Mouse (Mus musculus): ENCODE results near the gene Haus8.
"Not testable (repeated sequence)": the region's sequence is repeated elsewhere in the genome, so short reads cannot be mapped to it uniquely, and the experiment has no call there.

Haus8 gene

DNA sequence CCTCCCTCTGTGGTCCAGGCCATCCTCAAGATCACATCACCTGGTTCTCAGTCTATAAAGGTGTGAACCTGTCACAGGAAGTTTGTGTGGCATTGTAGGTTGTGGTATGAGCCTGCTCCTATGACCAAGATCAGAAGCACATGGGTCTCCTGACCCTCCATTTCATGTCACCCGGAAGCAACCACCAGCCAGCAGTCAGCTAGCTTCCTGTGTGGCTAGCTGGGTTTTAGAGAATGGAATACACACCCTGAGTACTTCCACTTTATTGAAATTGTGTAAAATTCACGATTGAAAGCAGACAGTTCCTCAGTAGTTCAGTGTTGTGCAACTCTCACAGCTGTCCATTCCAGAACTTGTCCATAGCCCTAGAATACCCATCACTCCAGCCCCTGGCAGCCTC is 13.5 kb upstream of the Haus8 start:
- DNase-seq (ENCODE audit: low spot score in 2 of 2) = not testable (repeated sequence)

DNA sequence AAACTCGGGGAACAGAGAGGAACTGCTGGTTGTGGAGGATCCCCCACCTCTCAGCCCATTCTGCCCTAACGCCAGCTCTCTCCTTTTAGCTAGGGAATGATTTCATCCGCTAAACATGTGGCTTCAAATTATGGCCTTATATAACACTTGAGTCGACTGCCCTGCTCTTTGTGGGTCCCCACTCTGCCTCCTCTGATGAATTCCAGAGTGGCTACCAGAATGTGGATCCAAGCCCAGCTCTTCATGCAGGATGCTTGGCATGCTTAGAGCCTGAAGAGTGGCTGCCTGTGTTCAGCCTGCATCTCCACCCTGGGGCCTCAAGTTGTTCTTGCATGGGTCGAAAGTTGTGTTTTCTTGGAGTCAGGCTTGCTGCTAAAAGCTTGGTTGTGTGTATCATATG is 9.9 kb upstream of the Haus8 start:
- DNase-seq (ENCODE audit: low spot score in 2 of 2) = no peak

DNA sequence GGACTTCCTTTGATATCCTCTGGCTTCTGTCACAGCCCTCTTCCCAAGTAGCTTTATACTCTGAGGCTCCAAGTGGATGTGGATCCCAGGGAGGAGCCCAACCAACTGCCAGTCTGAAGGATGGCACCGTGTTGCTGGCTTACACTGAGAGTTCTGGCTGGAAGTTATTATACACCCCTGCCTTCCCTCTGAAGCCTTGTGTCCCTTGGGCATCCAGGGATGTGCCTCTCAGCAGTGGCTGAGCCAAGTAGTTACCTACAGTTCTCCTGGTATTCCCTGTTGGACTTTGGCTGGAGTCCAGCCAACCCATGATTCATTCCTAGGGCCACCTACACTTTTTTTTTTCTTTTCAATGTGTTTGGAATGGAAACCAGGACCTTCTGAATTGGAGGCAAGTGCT is 9.0 kb upstream of the Haus8 start:
- peak in 1 of 2 experiments; percentile 34 for DNase-seq (ENCODE audit: low spot score in 2 of 2)

DNA sequence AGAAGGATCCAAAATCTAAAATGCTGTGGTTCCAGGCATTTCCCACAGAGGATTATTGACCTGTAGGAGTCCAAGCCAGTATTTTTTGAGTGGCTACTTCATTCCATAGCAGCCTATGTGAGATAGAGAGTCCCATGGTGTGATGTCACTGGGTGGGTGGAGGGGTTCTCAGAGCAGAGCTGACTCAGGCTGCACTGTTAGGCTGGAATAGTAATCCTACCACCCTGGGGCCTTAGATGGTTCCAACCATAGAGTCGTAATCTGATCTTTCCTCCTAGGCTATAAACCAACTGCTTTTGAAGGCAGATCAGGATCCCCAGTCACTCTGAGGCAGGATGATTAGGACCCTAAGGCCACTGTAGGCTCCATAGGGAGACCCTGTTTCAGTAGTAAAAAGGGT is 6.7 kb upstream of the Haus8 start:
- DNase-seq (ENCODE audit: low spot score in 2 of 2) = not testable (repeated sequence)

DNA sequence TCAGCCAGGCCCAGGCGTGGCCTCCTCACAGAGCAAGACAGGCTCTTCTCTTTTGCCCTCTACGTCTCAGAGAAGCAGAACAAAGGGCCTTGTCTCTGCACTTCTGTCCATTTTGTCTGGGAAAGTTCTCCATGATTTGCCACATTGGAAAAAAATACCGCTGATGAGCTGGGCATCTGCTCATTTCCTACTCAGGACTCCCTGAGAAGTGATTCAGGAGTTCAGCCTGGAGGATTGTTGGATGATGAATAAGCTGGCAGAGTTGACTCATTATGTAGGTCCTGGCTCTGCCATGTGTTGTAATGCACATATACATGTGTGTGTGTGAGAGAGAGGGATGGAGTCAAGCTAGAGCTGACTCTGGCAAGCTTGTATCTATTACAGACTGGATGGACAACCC is 3.4 kb upstream of the Haus8 start:
- DNase-seq (ENCODE audit: low spot score in 2 of 2) = no peak

DNA sequence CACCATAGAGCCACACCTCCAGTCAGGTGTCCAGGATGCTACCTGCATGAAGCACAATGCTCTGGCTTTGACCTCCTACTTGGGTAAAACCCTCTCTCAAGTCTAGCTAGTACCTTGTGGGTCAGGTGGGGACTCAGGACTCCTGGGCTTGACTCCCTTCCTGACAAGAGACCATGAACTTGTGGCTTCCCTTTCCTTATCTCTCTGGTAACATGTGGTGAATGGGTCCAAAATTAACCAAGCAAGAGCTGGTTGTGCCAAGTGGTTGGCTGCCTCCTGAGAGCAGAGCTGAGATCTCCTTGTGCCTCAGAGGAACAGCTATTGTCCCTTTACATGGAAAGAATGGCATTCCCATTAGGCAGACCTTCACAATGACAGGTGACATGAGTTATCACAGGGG is 1.7 kb upstream of the Haus8 start:
- no peak for DNase-seq (ENCODE audit: low spot score in 2 of 2)

DNA sequence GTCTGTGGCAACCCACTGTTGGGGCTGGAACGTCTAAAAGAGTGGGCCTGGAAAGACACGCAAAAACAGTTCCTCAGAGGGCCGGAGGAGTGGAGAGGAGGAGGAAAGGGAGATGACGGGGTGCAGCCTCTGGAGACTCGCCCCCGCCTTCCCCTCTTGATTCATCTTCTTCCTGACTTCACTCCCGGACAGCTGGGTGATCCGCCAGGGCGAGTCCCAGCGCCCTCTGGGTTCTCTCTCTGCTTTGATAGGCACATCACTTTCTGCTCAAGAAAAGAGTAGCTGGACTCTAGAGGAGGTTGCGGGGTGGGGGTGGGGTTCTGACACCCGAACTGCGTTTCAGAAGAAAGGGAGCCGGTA is 397 bp upstream of the Haus8 start:
- peak; percentile 61 to 71 for DNase-seq (ENCODE audit: low spot score in 2 of 2)

DNA sequence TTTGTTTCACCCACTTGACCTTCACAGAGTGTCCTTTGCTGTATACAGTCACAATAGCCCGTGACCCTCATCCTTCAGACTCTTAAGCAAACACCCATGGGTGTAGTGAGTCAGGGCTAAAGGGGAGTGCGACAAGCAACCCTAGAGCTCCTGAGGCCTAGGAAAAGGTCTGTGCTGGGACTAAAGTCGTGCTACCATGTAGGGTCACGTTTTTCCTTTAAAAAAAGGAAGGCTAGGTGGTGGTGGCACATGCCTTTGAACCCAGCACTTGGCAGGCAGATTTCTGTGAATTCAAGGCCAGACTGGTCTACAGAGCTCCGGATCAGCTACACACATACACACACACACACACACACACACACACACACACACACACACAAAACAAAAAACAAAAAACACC is 1.1 kb downstream of the Haus8 start:
- DNase-seq (ENCODE audit: low spot score in 2 of 2) = no peak

DNA sequence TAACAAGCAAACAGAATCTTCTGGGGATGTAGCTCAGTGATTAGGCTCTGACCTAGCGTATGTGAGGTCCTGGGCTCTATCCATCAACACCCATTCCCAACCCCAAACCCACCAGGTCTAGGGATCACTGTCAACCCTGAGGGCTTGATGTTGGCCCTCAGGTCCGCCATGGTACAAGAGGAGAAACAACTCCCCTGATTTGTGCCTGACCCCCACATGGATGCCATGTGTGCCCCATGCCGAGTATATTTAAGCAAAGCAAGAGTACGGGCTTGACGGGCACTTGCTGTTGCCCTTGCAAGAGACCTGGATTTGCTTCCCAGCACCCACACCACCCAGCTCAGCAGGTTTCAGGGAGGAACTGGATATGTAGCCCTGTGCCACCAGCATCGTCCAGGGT is 4.4 kb downstream of the Haus8 start:
- DNase-seq (ENCODE audit: low spot score in 2 of 2) = not testable (repeated sequence)

DNA sequence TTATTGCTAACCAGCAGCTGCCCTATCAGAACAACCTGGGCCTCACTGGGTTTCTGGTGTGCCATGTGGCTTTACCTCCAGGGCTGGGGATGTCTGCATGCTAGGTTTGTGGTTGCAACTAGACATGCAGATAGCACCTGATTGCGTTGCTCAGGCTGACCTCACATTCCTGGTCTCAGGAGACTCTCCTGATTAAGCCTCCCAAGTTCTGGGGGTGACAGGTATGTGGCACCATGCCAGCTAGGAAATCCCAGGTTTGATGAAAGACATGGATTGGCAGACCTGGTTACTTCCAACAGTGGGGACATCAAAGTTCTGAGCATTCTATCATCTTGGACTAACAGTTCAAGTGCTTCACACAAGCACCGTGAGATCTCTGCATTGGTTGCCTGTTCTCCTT is 5.0 kb downstream of the Haus8 start:
- DNase-seq (ENCODE audit: low spot score in 2 of 2) = no peak

DNA sequence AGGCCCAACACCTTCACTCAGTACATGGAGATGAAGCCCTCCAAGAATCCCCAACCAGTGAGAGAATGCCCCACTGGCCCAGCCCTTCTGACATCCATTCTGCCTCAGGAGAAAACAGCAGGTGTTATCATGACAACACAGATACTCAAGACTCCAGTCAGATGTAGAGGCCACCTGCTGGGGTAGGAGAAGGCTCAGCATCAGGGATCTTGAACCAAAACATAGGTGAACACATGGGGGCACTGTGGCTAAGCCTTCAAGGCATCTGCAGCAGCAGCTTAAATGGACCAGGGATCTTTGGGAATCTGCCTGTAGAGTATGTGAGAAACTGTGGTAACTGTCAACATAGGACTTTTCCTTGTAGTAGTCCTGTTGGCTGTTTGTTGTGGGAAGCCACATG is 11.5 kb downstream of the Haus8 start:
- DNase-seq (ENCODE audit: low spot score in 2 of 2) = no peak

DNA sequence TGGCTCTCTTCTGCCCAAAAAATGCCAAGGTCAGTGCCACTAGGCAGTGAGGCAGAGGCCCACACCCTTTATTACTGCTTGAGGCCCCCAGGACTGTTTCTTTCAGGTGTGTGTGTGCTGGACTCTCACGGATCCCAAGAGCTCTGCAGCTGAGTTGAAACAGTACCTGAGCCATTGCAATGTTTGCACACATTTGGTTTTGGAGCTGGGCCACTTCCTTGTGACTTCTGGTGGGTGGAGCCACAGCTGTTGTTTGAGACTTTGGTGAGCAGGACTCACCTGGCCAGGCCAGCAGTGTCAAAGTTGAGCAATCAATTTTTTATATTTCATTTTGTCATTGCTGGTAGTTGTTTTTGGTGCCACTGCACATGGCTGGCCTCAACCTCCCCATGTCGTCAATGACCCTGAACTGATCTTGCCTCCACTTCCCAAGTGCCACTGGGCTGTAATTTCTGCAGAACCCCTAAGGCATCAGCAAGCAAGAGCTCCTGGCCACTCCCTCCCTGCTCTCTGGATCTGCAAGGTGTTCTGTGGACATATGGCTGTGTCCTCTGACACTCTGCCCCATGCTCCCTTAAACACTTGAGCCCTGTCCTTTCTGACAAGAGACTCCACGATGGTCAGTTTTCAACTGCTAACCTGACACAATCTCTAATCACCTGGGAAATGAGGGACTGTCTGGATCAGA is 16.0 kb downstream of the Haus8 start:
- DNase-seq (ENCODE audit: low spot score in 2 of 2) = no peak

DNA sequence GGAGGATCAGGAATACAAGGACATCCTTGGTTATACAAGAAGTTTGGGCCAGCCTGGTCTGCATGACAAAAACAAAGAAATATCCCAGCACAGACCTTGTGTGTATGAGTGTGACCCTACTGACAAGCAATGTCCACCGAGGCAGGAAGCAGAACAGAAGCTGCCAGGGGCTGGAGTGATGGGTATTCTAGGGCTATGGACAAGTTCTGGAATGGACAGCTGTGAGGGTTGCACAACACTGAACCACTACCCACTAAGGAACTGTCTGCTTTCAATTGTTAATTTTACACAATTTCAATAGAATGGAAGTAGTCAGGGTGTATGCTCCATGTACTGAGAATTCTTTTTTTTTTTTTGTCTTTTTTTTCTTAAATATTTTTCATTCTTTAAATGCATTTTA is 24.5 kb downstream of the Haus8 start:
- DNase-seq (ENCODE audit: low spot score in 2 of 2) = no peak

DNA sequence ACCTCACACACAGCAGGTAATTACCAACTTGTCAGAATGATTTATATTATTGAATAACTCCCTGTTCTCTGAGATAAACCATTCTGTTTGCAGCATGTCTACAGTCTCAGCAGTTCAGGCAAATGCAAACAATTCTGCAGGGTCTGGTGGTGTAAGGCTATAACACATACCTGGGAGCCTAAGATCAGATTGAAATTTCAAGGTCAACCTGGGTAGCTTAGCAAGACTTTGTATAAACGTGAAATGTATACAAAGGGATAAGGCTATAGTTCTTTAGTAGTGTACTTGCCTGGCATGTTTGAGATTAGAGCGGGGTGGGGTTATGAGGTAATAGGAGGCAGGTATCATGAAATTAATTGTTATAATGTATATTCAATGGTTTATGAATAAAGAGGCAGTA is 30.0 kb downstream of the Haus8 start:
- DNase-seq (ENCODE audit: low spot score in 2 of 2) = no peak

DNA sequence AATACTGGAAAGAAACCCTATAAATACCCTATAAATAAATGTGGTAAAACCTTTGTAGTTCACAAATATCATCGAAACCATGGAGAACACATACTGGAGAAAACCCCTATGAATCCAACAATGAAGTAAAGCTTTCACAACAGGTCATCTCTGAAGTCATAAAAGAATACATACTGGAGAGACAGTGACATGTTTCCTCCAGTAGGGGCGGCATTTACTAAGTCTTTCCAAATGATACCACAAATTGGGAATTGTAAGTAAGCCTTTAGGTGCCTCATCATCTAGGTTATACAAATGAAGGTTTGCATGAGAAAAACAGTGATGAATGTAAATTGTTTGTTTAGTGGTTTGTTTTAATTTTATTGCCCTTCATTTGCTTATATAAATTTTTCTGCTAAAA is 48.2 kb downstream of the Haus8 start:
- DNase-seq (ENCODE audit: low spot score in 2 of 2) = no peak

DNA sequence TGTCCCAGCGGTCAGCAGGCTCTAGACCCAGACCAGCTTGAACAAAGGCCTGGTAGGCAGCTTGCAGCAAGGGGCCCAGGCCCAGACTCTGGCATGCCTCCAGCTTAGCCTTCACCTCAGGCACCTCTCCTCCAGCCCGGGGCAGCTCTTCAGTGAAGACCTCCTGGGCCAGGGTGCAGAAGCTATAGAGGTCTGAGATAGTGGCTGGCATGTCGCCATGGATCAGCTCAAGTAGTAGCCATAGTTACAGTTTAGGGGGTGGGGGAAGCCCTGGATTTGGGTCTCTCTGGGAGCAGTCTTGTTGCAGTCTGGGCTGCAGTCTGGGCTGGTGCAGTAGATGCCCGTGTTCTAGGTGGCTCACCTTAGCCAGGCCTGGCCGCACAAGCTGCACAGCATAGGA is 58.5 kb downstream of the Haus8 start:
- DNase-seq (ENCODE audit: low spot score in 2 of 2) = not testable (repeated sequence)

DNA sequence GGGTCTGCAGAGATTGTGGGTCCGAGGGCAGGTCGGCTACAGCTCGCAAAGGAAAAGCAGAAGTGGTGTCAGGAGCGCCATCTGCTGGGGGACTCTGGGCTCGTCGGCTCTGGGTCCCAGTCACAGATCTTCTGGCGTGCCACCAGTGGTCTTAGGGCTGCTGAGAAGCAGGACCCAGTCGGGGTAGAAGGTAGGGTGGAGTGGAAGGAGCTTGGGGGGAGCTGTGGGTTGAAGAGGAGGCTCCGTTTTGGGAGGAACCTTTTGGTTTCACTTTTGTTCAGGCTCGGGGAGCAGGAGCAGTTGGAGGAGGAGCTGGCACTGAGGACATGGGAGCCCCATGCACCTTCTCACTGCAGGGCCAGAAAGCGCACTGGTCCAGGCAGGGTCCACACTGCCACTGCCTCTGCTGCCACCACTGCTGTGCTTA is 67.2 kb downstream of the Haus8 start:
- peak; percentile 5 to 27 for DNase-seq (ENCODE audit: low spot score in 2 of 2)
